Mouse (Mus musculus) heart, embryonic 15.5 days (tissue): ENCODE results near the gene Lmx1b. TPM values are rescaled to one million over a fixed set of nuclear protein-coding genes. Genes with fewer than 3 reads are reported as not detected.

ENCODE experiments used
- ATAC-seq: fragments of 200-750 bp; cut with Nextera tagmentation; replicated peaks from 2 replicates; pipeline ENCODE4 v1.8.0; 2017; ENCODE audit warnings: low read depth, moderate TSS enrichment; ENCODE audit not compliant: insufficient number of reproducible peaks, insufficient read depth, low FRiP score
- H3K27ac ChIP-seq: fragments of 300-500 bp; sonication (generic); 2 replicates; pipeline ENCODE4 v1.5.1; 2015; ENCODE audit warnings: mild to moderate bottlenecking, inconsistent platforms
- H3K27me3 ChIP-seq: fragments of 300-500 bp; sonication (generic); 2 replicates; pipeline ENCODE4 v1.6.1; 2015; ENCODE audit warnings: inconsistent platforms
- H3K36me3 ChIP-seq: fragments of 300-500 bp; sonication (generic); 2 replicates; pipeline ENCODE4 v1.6.1; 2015; ENCODE audit warnings: mild to moderate bottlenecking, inconsistent platforms
- H3K4me1 ChIP-seq: fragments of 300-500 bp; sonication (generic); replicated peaks from 2 replicates; pipeline ENCODE4 v1.6.1; 2015; ENCODE audit warnings: inconsistent platforms
- H3K4me2 ChIP-seq: fragments of 300-500 bp; sonication (generic); 2 replicates; pipeline ENCODE4 v1.6.1; 2015; ENCODE audit warnings: inconsistent platforms, mild to moderate bottlenecking, moderate library complexity
- H3K4me3 ChIP-seq: fragments of 300-500 bp; sonication (generic); 2 replicates; pipeline ENCODE4 v1.5.1; 2015; ENCODE audit warnings: mild to moderate bottlenecking, inconsistent platforms
- H3K9ac ChIP-seq: fragments of 300-500 bp; sonication (generic); 2 replicates; pipeline ENCODE4 v1.6.1; 2015; ENCODE audit warnings: mild to moderate bottlenecking, inconsistent platforms
- H3K9me3 ChIP-seq: fragments of 300-500 bp; sonication (generic); replicated peaks from 2 replicates; pipeline ENCODE4 v1.6.1; 2016; ENCODE audit warnings: inconsistent platforms
- WGBS: fragments of 180-500 bp; shearing (Covaris S2); methylation state at CpG from one replicate; pipeline ENCODE4 v1.1.7; 2015; ENCODE audit warnings: mixed read lengths; 5-methylcytosine and 5-hydroxymethylcytosine counted together
- polyA plus RNA-seq: library from polyadenylated mRNA; unstranded; fragments of >200 nt; fragmentation: Nextera tagmentation; extraction: Ambion mirVana; gene quantifications from 2 replicates; pipeline ENCODE4 v1.2.1, GENCODE M21; 2015

Lmx1b gene
- polyA plus RNA-seq, 1 experiment from 2014 or later, result not detected

- Histone ChIP-seq H3K9ac (no peak overlapping the region), H3K27ac (no peak overlapping the region), H3K4me1 (peaks cover 14% of the 10 kb centered on the region), H3K4me2 (0 out of 2 replicates have a peak overlapping the region, but pooled peaks have one; percentile 19), H3K36me3 (no peaks in the 10 kb centered on the region), H3K4me3 (no peak overlapping the region), H3K9me3 (no peaks in the 10 kb centered on the region), H3K27me3 (0 out of 2 replicates have a peak, but pooled peaks cover 8% of the 10 kb centered on the region)
- 14% methylated on average over 13 of the region's 13 CpGs for WGBS
- ATAC-seq, result peak; percentile 76
Measured at GRCm38 (mm10) chr2:33665363-33666058, 25.2 kb upstream of the Lmx1b start.

- Histone ChIP-seq H3K4me3 (no peak overlapping the region), H3K4me2 (no peak overlapping the region), H3K9ac (no peak overlapping the region), H3K4me1 (peaks cover 14% of the 10 kb centered on the region), H3K9me3 (no peaks in the 10 kb centered on the region), H3K27me3 (0 out of 2 replicates have a peak, but pooled peaks cover 8% of the 10 kb centered on the region), H3K27ac (no peak overlapping the region), H3K36me3 (no peaks in the 10 kb centered on the region)
- WGBS, result 70% methylated on average over 4 of the region's 4 CpGs
- ATAC-seq, result no peak
Measured at GRCm38 (mm10) chr2:33664661-33665060, 24.4 kb upstream of the Lmx1b start.

- Histone ChIP-seq H3K9me3 (no peaks in the 10 kb centered on the region), H3K4me3 (peak overlapping the region; percentile 34), H3K36me3 (no peaks in the 10 kb centered on the region), H3K4me2 (peak overlapping the region; percentile 55), H3K27ac (no peak overlapping the region), H3K27me3 (no peaks in the 10 kb centered on the region), H3K4me1 (no peaks in the 10 kb centered on the region), H3K9ac (no peak overlapping the region)
- no peak for ATAC-seq
- WGBS, result 7% methylated on average over 7 of the region's 7 CpGs
Measured at GRCm38 (mm10) chr2:33659288-33659629, 18.9 kb upstream of the Lmx1b start.

GRCm38 (mm10) chr2:33658602-33659287 is 18.4 kb upstream of the Lmx1b start:
- ATAC-seq, result no peak
- no peak overlapping the region for H3K9ac ChIP-seq

GRCm38 (mm10) chr2:33652517-33653198 is 12.3 kb upstream of the Lmx1b start:
- H3K4me2 ChIP-seq, result no peak overlapping the region
- peaks cover 24% of the 10 kb centered on the region for H3K27me3 ChIP-seq
- WGBS, result 76% methylated on average over 22 of the region's 22 CpGs
- H3K27ac ChIP-seq, result no peak overlapping the region
- H3K36me3 ChIP-seq, result no peaks in the 10 kb centered on the region
- no peak for ATAC-seq
- H3K9me3 ChIP-seq, result no peaks in the 10 kb centered on the region
- H3K4me3 ChIP-seq, result no peak overlapping the region
- H3K9ac ChIP-seq, result no peak overlapping the region
- H3K4me1 ChIP-seq, result no peaks in the 10 kb centered on the region

More at GRCm38 (mm10) chr2:33658602-33659287, 18.4 kb upstream of the Lmx1b start:
- H3K4me2 ChIP-seq, result peak overlapping the region; percentile 55
- WGBS, result 43% methylated on average over 11 of the region's 12 CpGs
- no peaks in the 10 kb centered on the region for H3K27me3 ChIP-seq
- no peaks in the 10 kb centered on the region for H3K9me3 ChIP-seq
- peak overlapping the region; percentile 34 for H3K4me3 ChIP-seq
- H3K36me3 ChIP-seq, result no peaks in the 10 kb centered on the region
- H3K4me1 ChIP-seq, result no peaks in the 10 kb centered on the region
- no peak overlapping the region for H3K27ac ChIP-seq

GRCm38 (mm10) chr2:33649371-33649770 is 9.1 kb upstream of the Lmx1b start:
- no peak overlapping the region for H3K9ac ChIP-seq
- peaks cover 57% of the 10 kb centered on the region for H3K27me3 ChIP-seq
- no peaks in the 10 kb centered on the region for H3K36me3 ChIP-seq
- H3K4me2 ChIP-seq, result no peak overlapping the region
- ATAC-seq, result no peak
- 36% methylated on average over 3 of the region's 3 CpGs for WGBS
- H3K9me3 ChIP-seq, result no peaks in the 10 kb centered on the region
- no peak overlapping the region for H3K27ac ChIP-seq
- no peaks in the 10 kb centered on the region for H3K4me1 ChIP-seq
- H3K4me3 ChIP-seq, result no peak overlapping the region

- WGBS, result 33% methylated on average over 4 of the region's 4 CpGs
- H3K36me3 ChIP-seq, result no peaks in the 10 kb centered on the region
- H3K9me3 ChIP-seq, result no peaks in the 10 kb centered on the region
- H3K9ac ChIP-seq, result no peak overlapping the region
- no peak overlapping the region for H3K4me2 ChIP-seq
- H3K27ac ChIP-seq, result no peak overlapping the region
- H3K4me1 ChIP-seq, result no peaks in the 10 kb centered on the region
- H3K4me3 ChIP-seq, result no peak overlapping the region
- no peak for ATAC-seq
- peaks cover 62% of the 10 kb centered on the region for H3K27me3 ChIP-seq
Measured at GRCm38 (mm10) chr2:33648894-33649293, 8.6 kb upstream of the Lmx1b start.

- no peak overlapping the region for H3K27ac ChIP-seq
- no peaks in the 10 kb centered on the region for H3K36me3 ChIP-seq
- peaks cover 84% of the 10 kb centered on the region for H3K27me3 ChIP-seq
- no peak overlapping the region for H3K4me3 ChIP-seq
- H3K9ac ChIP-seq, result no peak overlapping the region
- ATAC-seq, result no peak
- 7% methylated on average over 3 of the region's 3 CpGs for WGBS
- no peaks in the 10 kb centered on the region for H3K9me3 ChIP-seq
- peaks cover 17% of the 10 kb centered on the region for H3K4me1 ChIP-seq
- H3K4me2 ChIP-seq, result no peak overlapping the region
Measured at GRCm38 (mm10) chr2:33646283-33646550, 5.9 kb upstream of the Lmx1b start.

GRCm38 (mm10) chr2:33645538-33646282 is 5.4 kb upstream of the Lmx1b start:
- no peaks in the 10 kb centered on the region for H3K36me3 ChIP-seq
- no peak overlapping the region for H3K27ac ChIP-seq
- WGBS, result 6% methylated on average over 15 of the region's 15 CpGs
- peaks cover 22% of the 10 kb centered on the region for H3K4me1 ChIP-seq
- H3K9ac ChIP-seq, result no peak overlapping the region
- H3K4me3 ChIP-seq, result no peak overlapping the region
- no peak for ATAC-seq
- H3K4me2 ChIP-seq, result no peak overlapping the region
- H3K27me3 ChIP-seq, result peaks cover 88% of the 10 kb centered on the region
- H3K9me3 ChIP-seq, result no peaks in the 10 kb centered on the region

- Histone ChIP-seq H3K4me3 (no peak overlapping the region), H3K4me2 (no peak overlapping the region)
Measured at GRCm38 (mm10) chr2:33643721-33644713, 3.7 kb upstream of the Lmx1b start.

More at GRCm38 (mm10) chr2:33643721-33644713, 3.7 kb upstream of the Lmx1b start:
- H3K27ac ChIP-seq, result no peak overlapping the region
- no peak for ATAC-seq
- H3K9ac ChIP-seq, result no peak overlapping the region
- no peaks in the 10 kb centered on the region for H3K36me3 ChIP-seq
- WGBS, result 6% methylated on average over 50 of the region's 50 CpGs
- peaks cover 37% of the 10 kb centered on the region for H3K4me1 ChIP-seq
- peaks cover 97% of the 10 kb centered on the region for H3K27me3 ChIP-seq
- no peaks in the 10 kb centered on the region for H3K9me3 ChIP-seq
